Mouse (Mus musculus) hindbrain, embryonic 14.5 days (tissue): ENCODE data around the gene Foxp4. TPM values are rescaled to one million over a fixed set of nuclear protein-coding genes. Genes with fewer than 3 reads are reported as not detected.
A peak's percentile ranks its signal among the peaks of the same experiment; 100 is the strongest.
"Not testable (repeated sequence)": the region's sequence is repeated elsewhere in the genome, so short reads cannot be mapped to it uniquely, and the experiment has no call there.

ENCODE experiments used
- ATAC-seq: fragments of 200-750 bp; cut with Nextera tagmentation; 2 replicates; pipeline ENCODE4 v1.8.0; 2017; ENCODE audit warnings: moderate number of reproducible peaks, mild to moderate bottlenecking, moderate TSS enrichment, moderate library complexity; ENCODE audit not compliant: low FRiP score
- DNase-seq: peaks from one replicate; pipeline ENCODE4 v3.0.0-alpha.2; 2015; ENCODE audit warnings: low spot score
- H3K27ac ChIP-seq: fragments of 300-500 bp; sonication (generic); 2 replicates; pipeline ENCODE4 v1.5.1; 2014; ENCODE audit warnings: mild to moderate bottlenecking, moderate library complexity
- H3K27me3 ChIP-seq: fragments of 300-500 bp; sonication (generic); 2 replicates; pipeline ENCODE4 v1.6.1; 2014; ENCODE audit warnings: mild to moderate bottlenecking, low read length, mixed read lengths; ENCODE audit not compliant: control insufficient read depth, insufficient read depth
- H3K36me3 ChIP-seq: fragments of 300-500 bp; sonication (generic); replicated peaks from 2 replicates; pipeline ENCODE4 v1.6.1; 2014; ENCODE audit not compliant: control insufficient read depth, insufficient read depth
- H3K4me1 ChIP-seq: fragments of 300-500 bp; sonication (generic); replicated peaks from 2 replicates; pipeline ENCODE4 v1.6.1; 2014; ENCODE audit warnings: antibody characterized with exemption, low read length, mixed read lengths; ENCODE audit not compliant: control insufficient read depth, insufficient read depth
- H3K4me2 ChIP-seq: fragments of 300-500 bp; sonication (generic); replicated peaks from 2 replicates; pipeline ENCODE4 v1.6.1; 2014; ENCODE audit warnings: mild to moderate bottlenecking, moderate library complexity
- H3K4me3 ChIP-seq: fragments of 300-500 bp; sonication (generic); replicated peaks from 2 replicates; pipeline ENCODE4 v1.5.1; 2014; ENCODE audit warnings: mild to moderate bottlenecking, low read length
- H3K9ac ChIP-seq: fragments of 300-500 bp; sonication (generic); 2 replicates; pipeline ENCODE4 v1.6.1; 2014
- H3K9me3 ChIP-seq: fragments of 300-500 bp; sonication (generic); 2 replicates; pipeline ENCODE4 v1.6.1; 2016; ENCODE audit warnings: low read length; ENCODE audit not compliant: control insufficient read depth
- WGBS: fragments of 180-500 bp; shearing (Covaris S2); extraction: QIAGEN DNeasy Blood & Tissue Kit; methylation state at CpG from one replicate; pipeline ENCODE4 v1.1.7; 2014; 5-methylcytosine and 5-hydroxymethylcytosine counted together
- polyA plus RNA-seq: library from polyadenylated mRNA; unstranded; fragments of >200 nt; fragmentation: Nextera tagmentation; extraction: Ambion mirVana; gene quantifications from 2 replicates; pipeline ENCODE4 v1.2.1, GENCODE M21; 2014

Gene Foxp4
- polyA plus RNA-seq, 1 experiment from 2014 or later, result 34.3 TPM

DNA sequence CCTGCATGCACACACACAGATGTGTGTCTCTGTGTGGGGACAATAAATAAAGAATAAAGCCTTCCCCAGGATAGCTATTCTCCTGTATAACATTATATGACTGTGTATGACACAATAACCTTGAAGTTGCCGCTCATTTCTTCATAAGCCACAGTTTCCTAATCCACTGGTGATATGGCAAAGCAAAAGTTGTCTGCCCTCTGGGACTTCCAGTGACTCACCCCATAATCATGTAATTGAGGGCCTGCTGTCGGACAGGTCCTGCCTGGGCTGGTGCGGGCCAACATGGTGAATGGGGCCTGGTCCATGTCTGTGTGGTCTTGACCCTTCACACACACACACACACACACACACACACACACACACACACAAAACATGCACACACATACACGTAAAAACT lies 70.7 kb downstream of the Foxp4 start:
- Histone ChIP-seq H3K36me3 (no peaks in the 10 kb centered on the region), H3K4me1 (no peaks in the 10 kb centered on the region), H3K9ac (no peak overlapping the region), H3K27me3 (peaks cover 10% of the 10 kb centered on the region), H3K27ac (no peak overlapping the region), H3K4me2 (no peak overlapping the region), H3K9me3 (no peaks in the 10 kb centered on the region), H3K4me3 (no peak overlapping the region)
- DNase-seq, result no peak
- no peak for ATAC-seq
- WGBS, result 87% methylated on average over 4 of the region's 4 CpGs

DNA sequence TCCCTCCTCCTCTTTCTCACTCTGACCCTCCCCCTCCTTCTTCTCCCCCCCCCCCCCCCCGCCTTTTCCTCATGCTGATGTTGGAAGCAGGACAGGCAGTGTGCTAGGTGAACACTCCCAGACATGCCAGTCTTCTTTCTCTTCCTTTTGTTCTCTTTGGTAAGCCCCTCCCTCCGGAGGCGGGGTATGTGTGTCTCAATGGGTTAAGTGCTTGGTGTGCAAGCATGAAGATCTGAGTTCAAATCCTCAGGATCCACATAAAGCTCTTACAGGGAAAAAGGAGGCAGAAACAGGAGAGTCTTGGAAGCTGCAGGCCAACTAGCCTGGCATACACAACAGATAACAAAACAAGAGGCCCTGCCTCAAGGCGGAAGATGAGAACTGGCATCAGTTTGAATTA lies 71.1 kb downstream of the Foxp4 start:
- Histone ChIP-seq H3K4me1 (no peaks in the 10 kb centered on the region), H3K9ac (no peak overlapping the region), H3K4me2 (no peak overlapping the region), H3K27ac (no peak overlapping the region), H3K27me3 (peaks cover 10% of the 10 kb centered on the region), H3K36me3 (no peaks in the 10 kb centered on the region), H3K9me3 (no peaks in the 10 kb centered on the region), H3K4me3 (no peak overlapping the region)
- DNase-seq, result no peak
- no peak for ATAC-seq
- WGBS, result 90% methylated on average over 3 of the region's 4 CpGs

DNA sequence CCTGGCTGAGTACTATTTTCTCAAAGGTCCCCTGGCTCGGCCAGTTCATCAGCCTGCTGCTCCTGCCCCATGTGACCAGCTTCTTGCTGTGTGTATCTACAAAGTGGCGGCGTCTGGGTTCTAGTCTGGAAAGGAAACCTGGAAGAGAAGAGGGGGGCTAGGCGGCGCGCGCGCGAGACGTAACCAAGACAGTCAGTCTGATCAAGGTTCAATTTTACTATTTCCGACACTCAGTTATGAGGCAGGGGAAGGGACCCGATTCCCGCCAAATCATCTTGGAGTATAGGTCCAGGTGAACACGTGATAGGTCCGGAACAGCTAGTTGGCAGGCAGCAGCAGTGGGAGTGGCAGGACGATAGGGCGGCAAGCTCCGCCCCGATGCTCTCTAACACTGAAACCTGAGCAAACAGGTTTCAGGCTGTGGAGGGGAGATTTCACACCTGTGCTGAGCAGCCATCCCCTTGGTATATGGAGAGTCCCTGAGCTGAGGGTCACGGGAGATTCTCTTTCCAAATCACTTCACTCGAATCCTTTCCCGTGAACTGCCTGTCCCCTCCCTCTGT lies 72.6 kb downstream of the Foxp4 start:
- not testable (repeated sequence) for H3K36me3 ChIP-seq, H3K27ac ChIP-seq, H3K4me1 ChIP-seq, ATAC-seq, H3K9me3 ChIP-seq, H3K9ac ChIP-seq, DNase-seq
- 0 out of 2 replicates have a peak overlapping the region, but pooled peaks have one; percentile 8 for H3K4me3 ChIP-seq
- 17% methylated on average over 22 of the region's 22 CpGs for WGBS
- H3K4me2 ChIP-seq, result peak overlapping the region; percentile 49
- H3K27me3 ChIP-seq, result peaks cover 10% of the 10 kb centered on the region

DNA sequence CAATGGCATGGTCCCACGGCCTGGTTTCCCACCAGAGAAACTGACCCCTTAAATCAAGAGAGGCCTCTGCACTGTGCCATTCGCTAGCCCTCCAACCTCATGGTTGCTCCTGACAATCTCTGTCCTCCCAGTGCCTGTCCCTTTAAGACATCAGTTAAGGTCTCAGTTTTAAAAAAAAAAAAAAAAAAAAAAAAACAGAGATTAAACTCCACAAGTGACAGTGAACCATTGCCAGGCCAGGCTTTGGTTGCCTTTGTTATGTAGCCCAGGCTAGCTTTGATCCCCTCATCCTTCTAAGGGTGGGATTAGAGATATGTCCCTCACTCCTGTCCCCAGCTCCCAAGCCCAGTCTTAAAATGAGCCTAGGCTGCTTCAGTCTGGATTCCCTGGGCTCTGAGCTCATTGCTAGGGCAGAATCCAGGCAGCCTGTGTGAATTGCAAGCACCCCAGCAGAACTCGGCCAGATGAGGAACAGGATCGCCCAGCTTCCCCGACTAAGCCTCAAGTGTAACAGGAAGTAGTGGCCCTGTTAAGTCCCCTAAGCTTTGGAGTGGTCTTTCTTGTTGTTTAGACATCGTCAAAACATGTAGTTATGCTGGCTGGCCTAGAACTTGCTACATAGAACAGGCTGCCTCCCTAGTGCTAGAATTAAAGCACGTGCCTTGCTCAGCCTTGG lies 73.7 kb downstream of the Foxp4 start:
- Histone ChIP-seq H3K4me2 (no peak overlapping the region), H3K27ac (no peak overlapping the region), H3K9ac (no peak overlapping the region), H3K4me3 (no peak overlapping the region), H3K27me3 (peaks cover 10% of the 10 kb centered on the region), H3K36me3 (no peaks in the 10 kb centered on the region), H3K9me3 (no peaks in the 10 kb centered on the region), H3K4me1 (no peaks in the 10 kb centered on the region)
- 79% methylated on average over 7 of the region's 7 CpGs for WGBS
- ATAC-seq, result no peak
- no peak for DNase-seq

DNA sequence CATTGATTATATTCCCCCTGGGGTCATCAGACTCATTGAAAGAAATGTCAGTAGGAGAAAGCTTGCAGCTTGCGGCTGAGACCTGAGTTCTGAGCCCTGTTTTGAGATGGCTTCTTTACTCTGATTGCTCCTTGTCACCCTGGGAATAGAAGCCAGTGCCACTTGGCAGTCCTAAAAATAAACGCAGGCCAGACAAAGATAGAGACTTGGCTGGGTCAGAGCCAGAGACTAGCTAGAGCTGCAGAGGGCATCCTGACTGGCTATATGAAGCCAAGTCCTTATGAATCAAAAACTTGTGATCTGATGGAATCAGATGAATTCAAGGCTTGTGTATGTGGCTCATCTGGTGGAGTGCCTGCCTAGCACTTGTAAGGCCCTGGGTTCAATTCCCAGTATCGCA lies 74.4 kb downstream of the Foxp4 start:
- Histone ChIP-seq H3K9me3 (no peaks in the 10 kb centered on the region), H3K27ac (no peak overlapping the region), H3K27me3 (peaks cover 10% of the 10 kb centered on the region), H3K4me1 (no peaks in the 10 kb centered on the region), H3K4me3 (no peak overlapping the region), H3K4me2 (no peak overlapping the region), H3K9ac (no peak overlapping the region), H3K36me3 (no peaks in the 10 kb centered on the region)
- ATAC-seq (no peak), DNase-seq (no peak)
- WGBS, result 69% methylated on average over 3 of the region's 3 CpGs

DNA sequence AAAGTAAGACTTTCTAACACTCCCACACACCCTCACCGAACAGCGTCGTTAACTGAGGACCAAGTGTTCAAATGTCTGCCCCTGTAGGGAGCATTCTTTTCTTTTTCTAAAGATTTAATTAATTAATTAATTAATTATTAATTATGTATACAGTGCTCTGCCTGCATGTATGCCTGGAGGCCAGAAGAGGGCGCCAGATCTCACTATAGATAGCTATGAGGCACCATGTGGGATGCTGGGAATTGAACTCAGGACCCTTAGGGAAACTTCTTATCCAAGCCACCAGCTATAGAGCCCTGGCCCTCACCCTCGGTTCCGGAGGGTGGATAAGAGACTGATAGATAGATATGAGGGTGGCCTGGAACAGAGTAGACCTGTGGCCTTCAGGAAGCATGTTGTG lies 76.5 kb downstream of the Foxp4 start:
- no peak overlapping the region for H3K4me2 ChIP-seq
- 83% methylated on average over 6 of the region's 6 CpGs for WGBS
- no peak for ATAC-seq

DNA sequence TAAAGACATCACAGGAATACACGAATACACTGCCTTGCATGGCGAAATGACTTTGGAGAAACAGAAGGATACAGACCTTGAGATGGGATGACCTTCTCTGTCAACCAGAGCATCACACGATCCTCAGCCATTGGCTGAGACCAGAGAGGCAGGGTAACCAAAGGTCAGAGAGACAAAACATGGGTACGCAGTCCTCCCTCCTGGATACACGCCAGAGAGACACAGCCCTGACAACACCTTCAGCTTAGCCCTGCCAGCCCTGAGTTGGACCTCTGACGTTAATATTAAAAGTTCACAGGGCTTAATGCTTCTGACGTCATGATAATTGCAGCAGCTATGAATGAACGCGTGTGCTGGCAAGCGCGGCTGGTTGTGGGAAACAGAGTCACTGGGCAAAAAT lies 78.8 kb downstream of the Foxp4 start:
- DNase-seq (no peak), ATAC-seq (no peak)
- Histone ChIP-seq H3K27me3 (no peaks in the 10 kb centered on the region), H3K4me2 (no peak overlapping the region), H3K4me3 (no peak overlapping the region), H3K9me3 (no peaks in the 10 kb centered on the region), H3K4me1 (no peaks in the 10 kb centered on the region), H3K9ac (no peak overlapping the region), H3K27ac (no peak overlapping the region), H3K36me3 (no peaks in the 10 kb centered on the region)
- 82% methylated on average over 11 of the region's 11 CpGs for WGBS

More for the DNA sequence above, 76.5 kb downstream of the Foxp4 start:
- no peak overlapping the region for H3K27ac ChIP-seq
- H3K27me3 ChIP-seq, result peaks cover 10% of the 10 kb centered on the region
- no peaks in the 10 kb centered on the region for H3K36me3 ChIP-seq
- no peak for DNase-seq
- no peaks in the 10 kb centered on the region for H3K9me3 ChIP-seq
- H3K4me3 ChIP-seq, result no peak overlapping the region
- no peaks in the 10 kb centered on the region for H3K4me1 ChIP-seq
- H3K9ac ChIP-seq, result no peak overlapping the region

DNA sequence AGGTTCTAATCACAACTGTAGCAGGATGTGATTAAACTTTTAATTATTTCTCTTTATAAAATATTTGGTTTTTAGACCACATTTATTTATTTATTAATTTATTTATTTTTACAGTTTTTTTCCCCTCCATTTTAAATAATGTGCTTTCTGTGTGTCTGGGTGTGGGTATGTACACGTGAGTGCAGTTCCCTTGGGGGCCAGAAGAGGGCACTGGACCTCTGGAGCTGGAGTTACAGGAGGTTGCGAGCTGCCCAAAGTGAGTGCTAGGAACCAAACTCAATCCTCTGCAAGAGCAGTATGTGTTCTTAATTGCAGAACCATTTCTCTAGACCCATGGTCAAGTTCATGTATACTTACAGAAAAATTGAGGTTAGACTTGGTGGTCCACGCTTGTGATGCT lies 81.0 kb downstream of the Foxp4 start:
- H3K27me3 ChIP-seq, result no peaks in the 10 kb centered on the region
- 91% methylated on average over 3 of the region's 3 CpGs for WGBS
- H3K4me2 ChIP-seq, result no peak overlapping the region
- DNase-seq (no peak), ATAC-seq (no peak)
- no peak overlapping the region for H3K4me3 ChIP-seq
- no peak overlapping the region for H3K9ac ChIP-seq
- H3K4me1 ChIP-seq, result no peaks in the 10 kb centered on the region
- H3K27ac ChIP-seq, result no peak overlapping the region
- H3K36me3 ChIP-seq, result no peaks in the 10 kb centered on the region
- no peaks in the 10 kb centered on the region for H3K9me3 ChIP-seq

DNA sequence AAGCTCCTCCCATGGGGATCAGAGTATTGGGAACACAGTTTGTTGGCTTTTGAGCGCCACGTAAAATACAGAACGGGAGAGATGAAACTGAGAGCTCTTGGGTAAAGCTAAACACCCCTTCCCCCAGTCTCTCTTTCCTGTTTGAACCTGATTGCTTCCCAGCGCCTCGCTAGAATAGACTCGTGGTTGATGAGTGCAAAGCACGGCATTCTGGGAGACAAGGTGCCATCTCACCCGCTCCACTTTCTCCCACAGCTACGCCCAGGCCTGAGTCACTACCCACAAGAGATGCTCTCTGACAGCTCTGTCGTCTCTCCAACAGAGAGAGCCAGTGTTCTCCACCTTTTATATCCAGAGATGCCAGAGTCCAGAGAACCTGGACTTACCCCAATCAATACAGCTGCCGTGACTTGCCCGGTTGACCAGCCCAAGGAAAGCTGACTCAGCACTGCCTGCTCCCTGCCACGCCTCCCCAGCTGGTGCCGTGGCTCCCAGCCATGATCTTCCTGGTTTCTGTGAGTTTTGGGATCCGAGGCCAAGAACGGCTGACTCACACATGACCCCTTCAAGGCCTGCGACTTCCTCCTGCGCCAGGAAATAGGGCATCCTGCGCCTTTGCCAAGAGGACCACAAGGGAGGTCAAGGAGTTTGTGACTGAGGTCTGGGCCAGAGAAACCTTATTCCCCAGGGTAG lies 82.4 kb downstream of the Foxp4 start:
- H3K4me2 ChIP-seq, result no peak overlapping the region
- no peak overlapping the region for H3K9ac ChIP-seq
- no peaks in the 10 kb centered on the region for H3K27me3 ChIP-seq
- no peaks in the 10 kb centered on the region for H3K4me1 ChIP-seq
- no peaks in the 10 kb centered on the region for H3K9me3 ChIP-seq
- DNase-seq, result no peak
- WGBS, result 76% methylated on average over 19 of the region's 19 CpGs
- H3K36me3 ChIP-seq, result no peaks in the 10 kb centered on the region
- H3K27ac ChIP-seq, result no peak overlapping the region
- H3K4me3 ChIP-seq, result no peak overlapping the region
- no peak for ATAC-seq
